Mouse (Mus musculus) CD4-positive, CD25-positive, alpha-beta regulatory T cell, adult 4 months (primary cell): Measurements from ENCODE around the gene Tmem59. TPM values are rescaled to one million over a fixed set of nuclear protein-coding genes. Genes with fewer than 3 reads are reported as not detected.

ENCODE experiments used
- ATAC-seq: one replicate; pipeline ENCODE4 v1.8.0; 2017
- polyA plus RNA-seq, 2 experiments: library from polyadenylated mRNA; unstranded; fragments of 100-300 nt; shearing (Covaris generic); gene quantifications; one replicate each; pipeline ENCODE4 v1.2.1; 2017

The Tmem59 gene
- polyA plus RNA-seq: 100 to 1,000 TPM; 439 to 478 TPM

DNA sequence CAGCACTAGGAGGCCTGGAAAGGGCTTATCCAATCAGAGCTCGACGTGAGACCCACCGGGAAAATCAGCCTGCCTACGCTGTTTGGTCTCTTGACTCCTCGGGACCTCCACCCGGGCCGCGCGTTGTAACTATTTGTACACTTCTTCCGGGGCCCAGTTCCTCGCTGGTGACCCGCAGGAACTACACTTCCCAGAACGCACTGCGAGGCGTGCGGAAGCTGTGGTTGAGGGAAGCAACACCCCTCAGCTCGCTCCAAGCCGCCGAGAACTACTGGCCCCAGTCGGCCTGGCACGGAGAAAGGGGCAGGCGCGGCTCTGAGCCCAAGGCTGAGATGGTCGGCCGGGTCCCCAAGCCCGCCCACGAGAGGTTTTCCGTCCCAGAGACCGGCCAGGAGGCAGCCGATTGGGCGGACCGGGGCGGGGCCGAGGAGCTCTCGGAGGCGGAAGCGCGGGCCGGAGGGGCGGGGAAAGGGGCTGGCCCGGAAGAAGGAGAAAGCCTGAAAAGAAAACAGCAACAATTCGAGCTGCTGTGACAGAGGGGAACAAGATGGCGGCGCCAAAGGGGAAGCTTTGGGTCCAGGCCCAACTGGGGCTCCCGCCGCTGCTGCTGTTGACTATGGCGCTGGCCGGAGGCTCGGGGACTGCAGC, at the start of gene Tmem59:
TSS of gene Tmem59 (plus strand) at position 218 of the 648 bp plus-strand sequence.
- ATAC-seq: peak; percentile 87

DNA sequence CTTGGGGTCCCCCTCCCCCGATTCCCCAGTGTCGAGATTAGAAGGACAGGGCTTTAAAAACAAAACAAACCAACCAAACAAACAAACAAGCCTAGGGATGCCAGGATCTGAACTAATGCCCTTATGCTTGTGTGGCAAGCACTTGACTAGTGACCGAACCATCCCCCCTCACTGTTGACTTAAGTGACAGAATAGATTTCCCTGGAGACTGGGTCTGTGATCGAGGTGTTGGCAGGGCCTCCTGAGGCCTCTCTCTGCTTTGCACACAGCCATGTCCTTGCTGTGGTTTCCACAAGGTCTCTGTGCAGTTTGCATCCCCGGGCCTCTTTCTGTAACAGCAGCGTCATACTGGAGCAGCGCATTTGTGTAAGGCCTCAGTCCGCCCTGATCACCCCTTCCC, 48.8 kb upstream of the Tmem59 start:
- ATAC-seq: no peak

DNA sequence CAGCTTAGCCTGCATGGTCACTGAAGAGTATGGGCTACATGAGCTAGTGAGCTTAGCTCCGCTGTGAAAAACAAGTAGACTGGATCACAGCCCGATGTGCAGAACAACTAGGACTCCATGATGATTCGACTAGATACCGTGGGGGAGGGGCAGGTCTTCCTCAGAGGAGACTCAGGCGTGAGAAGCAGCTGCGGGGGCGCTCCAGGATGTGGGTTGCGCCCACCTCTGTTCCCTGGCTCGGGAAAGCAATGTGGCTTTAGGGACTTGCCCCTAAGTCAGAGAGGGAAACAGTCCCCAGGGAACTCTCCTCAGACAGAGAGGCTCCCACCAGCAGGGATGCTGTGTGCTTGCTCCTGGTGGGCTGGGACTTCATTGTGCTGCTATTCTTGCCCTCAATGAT, 47.7 kb upstream of the Tmem59 start:
- ATAC-seq: no peak

DNA sequence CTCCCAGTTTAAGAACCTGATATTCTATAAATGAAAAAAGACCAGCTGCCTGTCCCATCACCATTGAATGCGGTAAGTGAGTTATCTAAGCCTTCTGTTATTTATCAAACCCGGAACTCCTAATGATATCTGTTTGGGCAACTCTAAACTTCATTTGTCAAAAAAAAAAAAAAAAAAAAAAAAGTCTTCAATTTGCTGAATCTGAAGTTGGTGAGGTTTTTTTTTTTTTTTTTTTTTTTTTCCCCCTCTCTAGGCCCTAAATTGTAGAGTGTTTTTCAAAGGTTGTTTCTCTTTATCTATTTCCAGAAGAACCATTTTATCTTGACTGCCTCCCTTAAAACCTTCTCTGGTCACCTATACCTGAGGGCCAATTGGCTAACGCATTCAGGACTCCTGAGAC, 43.3 kb upstream of the Tmem59 start:
- no peak for ATAC-seq

DNA sequence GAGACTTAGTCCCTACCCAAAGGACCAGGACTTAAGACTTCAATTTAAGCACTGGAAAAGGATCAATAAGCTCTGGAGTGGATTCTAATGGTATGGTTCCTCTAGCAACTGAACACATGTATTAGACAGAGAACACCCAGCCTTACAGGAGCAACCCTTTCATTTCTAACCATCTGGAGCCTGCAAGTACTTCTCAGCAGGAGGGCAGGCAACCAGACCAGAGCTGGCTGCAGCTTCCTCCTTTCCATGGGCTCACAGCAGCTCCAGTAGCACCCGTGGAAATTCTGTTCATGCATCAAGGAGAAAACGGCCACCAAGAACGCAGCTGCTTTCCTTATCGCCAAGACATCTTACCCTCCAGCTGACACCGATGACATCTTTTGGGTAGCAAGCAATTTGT, 42.5 kb upstream of the Tmem59 start:
- ATAC-seq: no peak

DNA sequence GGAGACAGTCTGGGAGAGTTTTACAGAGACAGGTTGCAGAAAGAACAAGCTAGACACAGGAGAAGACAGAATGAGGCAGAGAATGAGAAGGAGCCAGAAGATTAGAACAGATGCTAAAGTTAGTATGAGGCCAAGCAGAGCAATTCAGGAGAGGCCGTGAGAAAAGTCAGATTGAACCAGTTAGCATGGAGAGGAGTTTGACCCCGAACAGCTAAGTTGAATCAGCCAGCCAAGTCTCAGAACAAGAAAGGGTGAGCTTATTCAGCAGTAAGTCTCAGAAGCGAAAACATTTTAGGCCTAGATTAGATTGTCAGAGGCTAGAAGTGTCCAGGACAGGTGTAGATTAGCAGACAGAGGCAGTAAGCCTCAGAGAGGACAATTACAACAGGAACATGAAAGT, 41.7 kb upstream of the Tmem59 start:
- no peak for ATAC-seq

DNA sequence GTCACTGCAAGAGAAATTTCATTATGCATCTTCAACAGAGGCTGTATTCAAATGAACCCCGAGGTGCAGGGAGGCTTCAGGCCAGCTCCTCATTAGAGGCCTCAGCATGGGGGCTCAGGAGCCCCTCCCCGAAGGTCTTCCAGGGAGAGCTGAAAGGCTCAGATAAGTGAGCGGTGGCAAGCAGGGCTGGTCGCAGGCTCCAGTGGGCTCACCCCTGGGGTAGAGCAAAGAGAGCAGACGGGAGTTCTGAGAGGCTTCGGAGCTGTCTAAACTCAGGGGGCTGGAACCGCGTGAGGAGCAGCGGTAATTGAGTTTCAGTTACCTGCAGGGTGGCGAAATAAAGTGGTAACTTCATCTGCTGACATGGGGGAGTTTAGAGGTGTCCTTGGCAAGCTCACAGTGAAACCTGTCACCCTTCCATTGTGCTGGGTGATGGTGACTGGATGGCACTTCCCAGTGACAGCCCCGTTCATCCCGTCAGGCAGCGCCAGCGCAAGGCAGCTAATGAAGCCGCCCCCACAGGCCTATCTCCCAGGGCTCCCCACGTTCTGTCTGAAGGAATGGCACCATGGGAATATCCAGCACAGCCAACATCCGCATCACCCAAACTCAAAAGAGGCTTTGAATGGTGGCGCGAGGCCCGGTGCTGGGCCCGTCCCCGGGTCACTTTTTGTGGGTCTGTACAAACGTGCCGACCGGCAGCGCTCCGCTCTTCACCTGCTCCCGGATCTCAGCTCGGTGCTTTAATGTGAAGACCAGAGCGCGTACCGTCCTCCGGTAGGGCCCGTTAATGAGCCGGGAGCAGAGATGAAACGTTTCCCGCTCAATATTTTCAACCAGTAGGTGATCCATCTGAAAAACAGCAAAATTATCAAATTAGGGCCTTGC, 39.0 kb upstream of the Tmem59 start:
- no peak for ATAC-seq

DNA sequence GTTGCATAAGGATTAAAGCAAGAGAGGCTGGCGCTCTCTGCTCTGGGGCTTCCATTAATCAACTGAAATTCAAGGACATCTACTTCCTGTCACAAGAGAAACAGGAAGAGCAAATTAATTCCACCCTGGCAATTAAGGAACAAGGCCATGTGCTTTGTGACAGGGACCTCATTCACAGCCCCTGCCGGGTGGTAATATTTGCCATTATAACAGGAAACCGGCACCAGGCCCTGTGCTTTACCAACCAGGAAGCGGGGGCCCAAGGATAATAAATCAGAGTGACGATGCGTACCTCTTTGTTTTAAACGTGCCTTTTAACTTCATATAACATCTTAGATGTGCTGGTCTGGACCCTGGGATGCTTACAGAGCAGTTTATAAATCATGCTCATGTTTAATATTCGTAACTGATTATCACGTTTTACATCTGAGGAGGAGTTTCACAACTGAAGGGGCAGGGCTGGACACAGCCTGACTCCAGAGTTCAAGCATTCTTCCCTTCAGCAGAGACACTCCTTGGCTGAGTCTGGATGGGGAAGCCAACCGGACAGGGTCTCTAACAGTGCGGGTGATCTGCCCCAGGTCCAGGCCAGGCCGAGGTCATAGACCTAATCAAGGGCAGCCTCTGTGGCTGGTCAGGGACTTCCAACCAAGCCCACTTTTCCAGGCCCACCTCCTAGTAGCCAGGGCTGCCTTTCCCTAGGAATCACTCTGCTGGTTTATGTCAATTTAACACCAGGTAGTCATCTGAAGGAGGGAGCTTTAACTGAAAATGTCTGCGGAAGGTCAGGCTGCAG, 38.2 kb upstream of the Tmem59 start:
- no peak for ATAC-seq

DNA sequence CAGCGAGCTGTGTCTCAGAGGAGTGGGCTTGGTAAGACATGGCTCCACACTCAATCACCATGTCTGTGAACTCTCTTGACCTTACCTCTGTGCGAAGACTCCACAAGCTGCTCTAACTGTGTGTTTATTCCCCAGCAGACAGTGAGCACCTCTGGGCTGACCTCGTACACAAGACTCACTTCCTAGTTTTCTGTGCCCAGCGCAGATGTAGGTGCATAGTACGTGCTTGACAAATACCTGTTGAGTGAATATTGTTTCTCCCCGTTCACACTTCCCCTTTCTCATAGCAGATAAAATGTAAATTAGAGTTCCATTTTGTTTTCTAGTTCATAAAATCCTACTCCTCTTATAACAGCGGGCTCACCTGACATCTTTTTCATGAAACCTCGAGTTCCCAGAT, 34.7 kb upstream of the Tmem59 start:
- no peak for ATAC-seq

DNA sequence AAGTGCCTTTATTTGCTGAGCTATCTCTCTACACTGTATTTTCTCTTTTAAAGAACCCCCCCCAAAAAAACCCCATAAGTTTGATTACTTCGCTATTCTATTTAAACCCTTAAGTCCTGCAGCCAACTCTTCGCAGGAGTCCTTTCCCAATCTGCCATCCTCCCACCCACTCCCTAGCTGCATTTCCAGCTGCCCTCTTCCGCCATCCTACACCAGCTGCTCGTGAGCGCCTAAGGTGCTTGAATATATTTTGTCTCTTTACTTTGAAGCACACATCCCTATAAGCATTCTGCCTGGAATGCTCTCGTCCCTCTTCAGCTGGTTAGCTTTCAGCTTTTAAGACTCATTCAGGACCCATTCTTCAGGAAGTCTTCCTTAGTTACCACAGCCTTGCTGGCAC, 27.2 kb upstream of the Tmem59 start:
- ATAC-seq: no peak

DNA sequence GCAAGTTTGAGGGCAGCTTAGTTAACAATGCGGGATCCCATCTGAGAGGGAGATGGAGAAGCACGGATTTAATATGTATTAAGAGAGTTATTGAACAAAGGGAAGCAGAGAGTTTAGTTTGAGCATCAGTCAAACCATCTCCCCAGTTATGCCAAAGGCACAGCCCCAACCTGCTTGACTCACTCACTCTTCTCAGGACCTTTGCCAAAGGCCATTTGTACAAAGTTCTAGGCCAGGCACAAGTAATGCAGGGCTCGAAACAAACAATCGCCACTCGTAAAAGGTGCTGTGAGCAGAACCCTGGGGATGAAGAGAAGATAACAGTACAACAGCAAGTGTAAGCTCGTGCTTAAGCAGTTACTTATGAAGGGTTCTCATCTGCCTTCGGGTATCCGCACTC, 25.6 kb upstream of the Tmem59 start:
- no peak for ATAC-seq

DNA sequence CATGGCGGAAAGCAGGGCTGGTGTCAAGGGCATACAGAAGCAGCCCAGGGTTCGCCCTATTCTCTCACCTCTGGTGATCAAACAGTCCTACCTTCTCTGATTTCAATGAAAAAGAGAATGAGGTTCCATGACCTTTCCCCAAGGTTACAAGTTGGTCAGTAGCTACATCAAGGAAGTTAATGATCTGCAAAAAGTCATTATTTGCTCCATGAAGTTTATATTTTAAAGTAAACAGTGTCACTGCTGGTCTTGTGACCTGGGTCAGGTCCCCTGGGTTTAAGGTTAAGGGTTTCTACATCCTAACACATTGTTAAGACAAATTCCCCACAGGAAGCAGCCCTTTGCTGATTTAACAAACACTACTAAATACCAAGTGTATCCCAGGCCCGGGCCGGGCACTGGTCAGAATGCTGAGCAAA, 21.2 kb upstream of the Tmem59 start:
- ATAC-seq: no peak

DNA sequence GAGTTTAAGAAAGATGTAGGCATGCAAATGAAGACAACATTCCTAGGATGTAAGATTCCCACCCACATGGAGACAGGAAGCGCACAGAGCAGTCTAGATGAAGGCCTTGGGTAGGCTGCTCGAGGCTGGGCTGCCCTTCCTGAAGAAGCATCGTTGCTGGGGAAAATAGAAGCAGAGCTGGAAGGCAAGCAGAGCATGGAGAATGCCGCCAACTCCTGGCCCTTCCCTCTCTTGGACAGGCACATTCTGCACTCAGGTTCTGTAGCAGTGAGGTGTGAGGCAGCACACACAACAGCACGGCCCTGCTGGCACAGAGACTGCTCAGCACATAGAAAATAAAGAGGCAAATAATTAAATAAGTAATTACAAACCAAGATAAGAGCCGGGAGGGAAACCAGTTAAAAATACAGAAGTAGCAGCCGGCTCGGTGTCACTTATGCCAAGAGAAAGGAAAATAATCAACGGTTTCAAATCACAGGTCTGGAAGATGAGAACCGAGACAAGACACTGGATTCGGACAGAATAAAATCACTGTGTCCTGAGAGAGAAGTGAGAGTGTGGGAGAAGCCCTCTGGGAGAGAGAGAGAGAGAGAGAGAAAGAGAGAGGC, 18.9 kb upstream of the Tmem59 start:
- ATAC-seq: no peak

DNA sequence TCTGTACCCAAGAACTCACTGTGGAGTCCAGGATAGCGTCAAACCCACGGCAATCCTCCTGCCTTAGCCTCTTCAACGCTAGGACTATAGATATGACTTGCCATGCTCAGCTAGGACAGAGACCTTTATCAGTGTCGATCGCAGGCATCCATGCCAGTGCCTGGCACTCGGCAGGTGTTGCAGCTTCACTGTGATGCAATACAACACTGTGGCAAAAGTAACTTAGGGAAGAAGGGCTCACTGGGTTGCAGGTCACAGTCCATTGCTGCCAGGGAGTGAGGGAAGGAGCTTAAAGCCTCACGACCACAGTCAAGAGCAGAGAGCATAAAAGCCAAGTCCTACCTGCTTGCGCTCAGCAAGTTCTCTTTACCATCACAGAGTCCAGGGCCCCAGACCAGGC, 18.0 kb upstream of the Tmem59 start:
- ATAC-seq: no peak

DNA sequence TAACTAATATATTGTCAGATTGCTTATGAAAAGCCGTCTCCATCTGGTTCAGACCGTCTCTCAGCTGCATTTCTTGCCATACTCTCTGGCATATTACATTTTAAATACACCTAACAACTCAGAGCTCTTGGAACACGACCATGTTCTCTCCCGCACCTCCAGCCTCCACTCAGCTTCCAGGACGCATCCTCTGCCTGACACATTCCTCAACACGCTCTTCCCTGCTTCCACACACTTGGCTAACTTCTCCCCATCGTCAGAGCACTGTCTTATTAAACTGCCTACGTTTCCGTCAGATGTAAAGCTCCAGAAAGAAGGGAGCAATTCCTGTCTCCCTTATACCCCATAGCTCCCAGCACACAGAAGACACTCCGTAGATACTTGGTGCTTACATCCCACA, 14.9 kb upstream of the Tmem59 start:
- ATAC-seq: no peak

DNA sequence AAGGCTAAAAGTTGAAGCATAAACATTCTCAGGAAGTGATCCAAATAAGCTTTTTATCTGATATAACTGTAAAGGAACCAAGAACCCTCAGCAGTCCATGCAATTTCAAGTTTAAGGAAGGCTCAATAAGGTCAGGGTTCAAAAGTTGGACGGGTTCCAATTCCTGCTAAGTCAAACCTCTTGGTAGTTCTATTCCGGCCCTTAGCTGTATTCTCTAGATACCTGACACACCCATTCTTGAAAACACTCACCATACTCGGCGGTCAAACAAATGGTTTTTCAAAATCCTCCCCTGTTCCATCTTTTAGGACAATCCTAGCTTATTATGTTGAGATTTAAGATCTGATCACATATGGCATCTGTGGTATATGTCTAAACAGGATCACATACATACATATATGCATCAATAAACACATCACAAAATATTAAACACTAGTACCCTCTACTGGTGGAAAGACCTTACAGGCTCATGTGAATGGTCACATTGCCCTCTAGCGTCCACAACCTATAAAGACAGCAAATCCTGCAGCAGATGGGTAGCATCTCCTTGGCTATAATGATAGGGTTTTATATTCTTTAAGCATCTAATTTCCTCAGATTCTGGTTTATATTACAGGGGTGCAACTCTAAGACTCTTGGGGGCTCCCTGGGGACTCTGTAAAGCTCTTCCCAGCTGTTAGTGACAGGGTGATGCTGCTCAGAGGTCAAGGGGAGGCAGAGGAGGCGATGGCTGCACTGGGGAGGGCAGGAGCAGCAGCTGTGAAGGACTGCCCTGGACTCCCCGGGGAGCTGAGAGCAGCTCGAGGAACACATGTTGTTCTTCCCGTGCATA, 14.2 kb upstream of the Tmem59 start:
- peak; percentile 99 for ATAC-seq

DNA sequence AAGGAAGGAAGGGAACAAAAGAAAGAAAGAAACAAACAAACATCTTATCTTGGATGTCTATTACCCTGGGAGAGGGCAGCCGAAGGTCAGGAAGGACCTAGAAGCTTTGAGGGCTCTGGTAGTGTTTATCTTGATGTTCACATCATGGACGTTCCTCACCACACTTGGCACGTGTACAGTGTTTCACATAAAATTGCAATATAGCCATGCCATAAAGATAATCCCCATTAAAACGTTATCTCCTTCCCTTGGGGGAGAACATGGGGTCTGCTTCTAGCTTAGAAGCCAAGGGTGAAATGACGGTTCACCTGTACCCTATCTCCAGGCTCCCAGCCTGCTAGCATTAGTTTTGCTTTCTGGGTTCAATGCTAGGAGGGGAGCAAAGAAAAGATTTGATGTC, 11.5 kb upstream of the Tmem59 start:
- ATAC-seq: no peak

DNA sequence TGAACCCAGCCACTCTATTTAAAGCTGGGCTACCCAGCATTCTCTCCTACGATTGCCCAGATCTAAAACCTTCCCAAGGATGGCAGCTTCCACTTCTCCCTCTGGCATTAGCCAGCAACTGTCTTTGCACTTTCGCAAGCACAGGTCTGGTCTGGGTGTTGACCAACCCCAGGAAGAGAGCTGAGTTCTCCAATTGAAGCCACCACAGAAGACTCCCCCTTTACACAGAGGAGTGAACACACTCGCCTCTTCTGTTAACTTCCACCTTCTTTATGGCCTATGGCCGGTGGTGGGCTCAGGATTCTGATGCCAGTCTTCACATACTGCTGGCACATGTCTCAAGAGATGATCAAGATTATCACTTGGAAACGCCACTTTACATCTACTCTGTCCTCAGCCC, 10.4 kb upstream of the Tmem59 start:
- ATAC-seq: no peak

DNA sequence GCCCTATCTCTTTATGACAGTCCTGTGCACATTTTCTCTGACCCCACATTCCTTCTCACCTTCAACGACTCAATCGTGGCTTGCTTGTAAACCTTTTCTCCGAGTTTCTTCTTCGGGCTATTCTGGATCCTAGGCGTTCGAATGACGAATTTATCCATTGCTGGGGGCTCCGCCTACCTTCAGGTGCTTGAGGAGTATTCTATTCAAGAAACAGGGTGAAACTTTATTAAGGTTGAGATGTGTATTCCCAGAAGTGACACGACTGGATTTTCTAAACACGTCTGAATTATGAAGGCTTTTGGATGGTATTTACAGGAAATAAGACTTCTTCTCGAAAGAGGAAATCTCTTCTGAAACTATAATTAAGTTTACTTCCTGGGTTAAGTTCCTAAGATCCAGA, 693 bp upstream of the Tmem59 start:
- no peak for ATAC-seq

DNA sequence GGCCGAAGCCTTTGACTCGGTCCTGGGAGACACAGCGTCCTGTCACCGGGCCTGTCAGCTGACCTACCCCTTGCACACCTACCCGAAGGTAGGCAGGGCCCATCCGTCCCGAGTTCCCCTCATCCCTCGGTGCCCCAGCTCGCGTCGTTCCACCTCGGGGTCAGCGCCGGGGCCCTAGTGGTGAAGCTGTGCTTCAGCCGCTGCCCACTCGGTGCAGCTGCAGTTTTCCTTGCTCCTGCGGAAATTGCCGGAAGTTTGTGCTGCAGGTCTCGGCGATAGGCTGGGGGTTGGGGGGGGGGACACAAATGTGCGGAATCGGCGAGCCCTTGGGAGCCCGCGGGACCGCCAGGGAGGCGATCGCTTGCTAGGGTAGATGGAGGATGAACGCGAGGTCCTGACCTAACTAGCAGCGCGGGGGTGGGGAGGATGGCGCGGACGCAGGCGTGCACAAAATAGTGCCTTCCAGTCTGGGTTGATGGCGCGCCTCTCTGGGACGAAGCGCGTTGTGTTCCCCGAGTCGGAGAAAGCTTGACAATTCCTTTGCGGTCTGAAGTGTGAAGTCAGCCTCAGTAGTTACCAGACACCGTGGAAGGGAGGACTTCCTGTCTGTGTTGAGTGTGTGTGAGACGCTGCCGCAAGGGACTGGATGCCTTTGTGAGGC, 761 bp downstream of the Tmem59 start, which contains the start of gene Tceanc2:
TSS of gene Tceanc2 (minus strand) at position 287 of the 661 bp plus-strand sequence.
- ATAC-seq: peak; percentile 57

DNA sequence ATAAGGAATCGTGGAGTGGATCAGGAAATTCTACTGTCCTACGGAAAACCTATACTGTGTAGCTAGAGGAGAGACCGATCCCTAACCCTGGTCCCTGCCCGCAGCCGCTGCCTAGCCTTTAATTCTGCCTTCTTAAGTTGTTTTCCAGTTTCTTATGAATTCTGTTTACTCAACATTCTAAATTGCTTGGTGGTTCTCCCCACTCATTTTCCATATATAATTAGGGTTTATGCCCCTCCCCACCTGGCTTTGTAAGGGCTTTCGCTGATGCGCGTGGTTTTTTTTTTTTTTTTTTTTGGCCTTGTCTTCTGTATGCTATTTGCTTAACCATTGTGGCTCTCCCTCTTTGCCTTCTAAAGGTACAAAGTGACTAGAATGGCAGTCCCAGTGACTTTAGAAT, 1.4 kb downstream of the Tmem59 start:
- ATAC-seq: no peak
